Mouse (Mus musculus) adrenal gland, adult 2 months (tissue): ENCODE data around the gene Trip6. TPM values are rescaled to one million over a fixed set of nuclear protein-coding genes. Genes with fewer than 3 reads are reported as not detected.

Experiments used
- DNase-seq: peaks from one replicate; pipeline ENCODE4 v3.0.0; 2021
- microRNA-seq, 2 experiments: library from miRNA; unstranded; fragments of <30 nt; microRNA quantifications; one replicate each; pipeline ENCODE4 v1.2.0; 2021
- polyA plus RNA-seq: library from polyadenylated mRNA; depleted of rRNA; stranded (reverse); fragments of >200 nt; gene quantifications from 2 replicates; pipeline ENCODE4 v1.2.3, GENCODE M21; 2012; rRNA removed
- total RNA-seq, 2 experiments: library from RNA; stranded (reverse); gene quantifications; 2 replicates each; pipeline ENCODE4 v1.2.3; 2021

Gene Trip6
- total and polyA plus RNA-seq, 3 experiments = 28.3 to 108 (median 41.4) TPM

DNA sequence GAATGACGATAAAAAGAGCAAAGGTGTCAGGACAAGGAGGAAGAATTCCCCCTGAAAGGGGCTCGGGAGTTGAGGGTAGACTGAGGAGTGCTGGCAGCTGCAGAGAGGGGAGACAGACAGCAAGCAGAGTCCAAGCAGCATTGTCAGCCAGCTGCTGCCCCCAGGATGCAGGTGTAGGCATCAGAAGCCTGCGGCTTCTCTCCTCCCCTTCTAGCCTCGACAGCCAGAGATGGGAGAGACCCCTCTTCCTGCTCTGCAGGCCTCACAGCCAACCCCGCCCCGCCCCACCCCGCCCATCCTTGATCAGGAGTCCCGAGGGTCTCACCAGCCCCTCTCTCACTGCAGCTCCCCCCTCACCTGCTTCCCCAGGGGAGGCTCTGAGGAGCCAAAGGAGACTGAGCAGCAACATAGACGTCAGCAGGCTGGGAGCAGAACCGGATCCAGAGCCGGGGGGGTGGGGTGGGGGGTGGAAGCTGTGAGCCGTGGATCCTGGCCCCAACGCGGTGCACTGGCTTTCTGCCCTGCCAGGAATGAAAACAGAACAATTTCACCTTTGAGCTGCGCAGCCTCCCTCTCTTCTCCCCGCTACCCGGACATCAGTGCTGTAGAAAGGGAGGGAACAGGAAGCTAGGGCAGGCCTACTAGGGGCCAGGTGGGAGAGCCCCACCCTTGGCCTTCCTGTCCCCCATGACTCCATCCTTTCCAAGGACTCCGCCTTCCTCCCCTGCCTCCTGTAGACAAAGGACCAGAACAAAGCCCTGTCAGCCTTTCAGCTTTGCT, 45.9 kb downstream of the Trip6 start:
- DNase-seq = no peak

DNA sequence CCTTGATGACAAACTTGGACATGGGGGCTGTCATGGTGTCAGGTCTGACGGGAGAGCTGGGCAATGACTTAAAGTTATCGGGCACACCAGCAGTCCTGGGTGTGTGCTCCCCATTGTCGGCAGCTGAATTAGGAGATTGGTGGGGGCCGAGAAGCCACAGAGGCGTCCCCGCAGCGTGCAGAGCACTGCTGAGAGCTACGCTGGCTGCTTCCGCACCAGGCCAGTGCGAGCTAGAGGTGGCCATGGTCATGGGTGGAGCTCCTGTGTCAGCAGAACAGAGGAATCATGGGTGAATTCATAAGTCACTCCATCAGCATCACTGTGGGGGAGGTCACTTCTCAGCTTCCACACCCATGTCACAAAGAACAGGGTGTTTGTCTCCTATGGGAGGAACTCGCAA, 49.4 kb downstream of the Trip6 start:
- DNase-seq = no peak

DNA sequence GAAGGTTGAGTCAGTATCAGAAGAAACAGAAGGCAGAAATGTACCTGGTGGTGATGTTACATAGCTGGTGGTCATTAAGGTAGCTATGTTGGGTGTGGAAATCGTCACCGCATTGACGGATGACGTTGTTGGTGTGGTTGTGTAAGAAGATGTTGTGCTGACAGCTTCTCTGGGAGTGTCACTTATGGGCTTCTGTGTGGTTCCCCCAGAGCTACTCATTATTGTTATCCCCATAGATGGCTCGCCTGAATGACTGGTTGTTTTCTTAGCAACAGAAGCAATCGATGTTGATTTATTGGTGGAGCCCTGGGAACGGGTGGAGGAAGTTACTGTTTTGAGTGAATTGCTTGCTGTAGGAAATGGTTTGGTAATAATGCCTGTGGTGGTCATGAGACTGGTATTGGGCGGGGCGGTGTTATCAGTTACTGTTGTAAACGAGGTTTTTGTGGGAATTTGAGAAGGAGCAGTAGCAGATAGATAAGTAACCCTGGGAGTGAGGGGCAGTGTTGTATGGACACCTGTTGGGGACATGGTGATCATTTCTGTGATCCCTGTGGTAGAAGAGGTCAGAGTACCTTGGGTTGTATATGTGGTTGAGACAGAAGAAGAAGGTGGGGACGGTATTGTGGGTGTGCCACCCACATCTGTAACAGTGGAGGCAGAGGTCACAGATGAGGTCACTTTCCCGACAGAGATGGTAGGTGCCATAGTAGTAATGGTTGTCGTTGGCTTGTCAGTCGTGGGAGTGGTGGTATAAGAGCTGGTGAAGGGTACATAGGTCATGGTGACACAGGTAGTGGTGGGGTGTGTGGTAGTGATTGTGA, 50.1 kb downstream of the Trip6 start:
- no peak for DNase-seq

Small RNA genes lying within 50 kb of the gene (microRNA-seq; reads per million reads assigned to microRNA genes)
- 0.41 to 0.88 reads per million in 2 experiments for gene Mir7036
- gene Mir8116 = 0 to 0.22 reads per million in 2 experiments

Other genes with a start within 250 kb of the Trip6 start
- 1 to 10 TPM; 3.9 to 5.3 TPM for gene Serpine1, start 242.1 kb downstream of the Trip6 start, total RNA-seq
- 1.3 and 2.1 TPM in 2 replicates for gene Serpine1, start 242.1 kb downstream of the Trip6 start, polyA plus RNA-seq
- 10 to 100 TPM; 37.1 to 47.0 TPM for gene Trim56, start 198.2 kb downstream of the Trip6 start, total RNA-seq
- 13.3 and 19.6 TPM in 2 replicates for gene Trim56, start 198.2 kb downstream of the Trip6 start, polyA plus RNA-seq
- gene Muc3, start 165.1 kb downstream of the Trip6 start, total RNA-seq = not detected
- not detected in 2 replicates for gene Muc3, start 165.1 kb downstream of the Trip6 start, polyA plus RNA-seq
- under 1 TPM in 1 of 2 experiments, not detected in 1; 0.14 TPM for gene Muc3a, start 102.0 kb downstream of the Trip6 start, total RNA-seq
- 0.30 and 0.63 TPM in 2 replicates for gene Muc3a, start 102.0 kb downstream of the Trip6 start, polyA plus RNA-seq
- 10 to 100 TPM in 1 of 2 experiments, 1 to 10 TPM in 1; 5.8 to 12.0 TPM for gene Ache, start 26.9 kb downstream of the Trip6 start, total RNA-seq
- 11.0 and 18.0 TPM in 2 replicates for gene Ache, start 26.9 kb downstream of the Trip6 start, polyA plus RNA-seq
- 10 to 100 TPM in 1 of 2 experiments, 1 to 10 TPM in 1; 9.6 to 15.3 TPM for gene Ufsp1, start 19.8 kb downstream of the Trip6 start, total RNA-seq
- 29.8 and 37.9 TPM in 2 replicates for gene Ufsp1, start 19.8 kb downstream of the Trip6 start, polyA plus RNA-seq
- 100 to 1,000 TPM; 135 to 172 TPM for gene Srrt, start 6.7 kb downstream of the Trip6 start, total RNA-seq
- gene Srrt, start 6.7 kb downstream of the Trip6 start, polyA plus RNA-seq = 138 and 150 TPM in 2 replicates
- gene Slc12a9, start 19.2 kb upstream of the Trip6 start, total RNA-seq = 10 to 100 TPM in 1 of 2 experiments, 1 to 10 TPM in 1; 7.3 to 12.4 TPM
- gene Slc12a9, start 19.2 kb upstream of the Trip6 start, polyA plus RNA-seq = 30.4 and 33.0 TPM in 2 replicates
- 10 to 100 TPM; 44.3 to 68.9 TPM for gene Ephb4, start 35.7 kb upstream of the Trip6 start, total RNA-seq
- 54.6 and 59.9 TPM in 2 replicates for gene Ephb4, start 35.7 kb upstream of the Trip6 start, polyA plus RNA-seq
- gene Zan, start 162.7 kb upstream of the Trip6 start, total RNA-seq = not detected
- 0.01 TPM in 2 replicates for gene Zan, start 162.7 kb upstream of the Trip6 start, polyA plus RNA-seq
- gene Pop7, start 188.1 kb upstream of the Trip6 start, total RNA-seq = 10 to 100 TPM; 23.0 to 31.7 TPM
- 46.9 and 48.7 TPM in 2 replicates for gene Pop7, start 188.1 kb upstream of the Trip6 start, polyA plus RNA-seq
- 10 to 100 TPM; 25.4 to 31.0 TPM for gene Gigyf1, start 204.1 kb upstream of the Trip6 start, total RNA-seq
- gene Gigyf1, start 204.1 kb upstream of the Trip6 start, polyA plus RNA-seq = 37.1 and 38.0 TPM in 2 replicates
- gene Epo, start 218.8 kb upstream of the Trip6 start, total RNA-seq = not detected
- gene Epo, start 218.8 kb upstream of the Trip6 start, polyA plus RNA-seq = not detected in 2 replicates
- 100 to 1,000 TPM; 553 to 611 TPM for gene Gnb2, start 219.1 kb upstream of the Trip6 start, total RNA-seq
- 1,578 and 1,712 TPM in 2 replicates for gene Gnb2, start 219.1 kb upstream of the Trip6 start, polyA plus RNA-seq
- gene Actl6b, start 239.1 kb upstream of the Trip6 start, total RNA-seq = 1 to 10 TPM; 2.8 to 5.2 TPM
- gene Actl6b, start 239.1 kb upstream of the Trip6 start, polyA plus RNA-seq = 6.0 and 10.0 TPM in 2 replicates